Mouse (Mus musculus): Measurements from ENCODE around the gene Itgb5. TPM values are rescaled to one million over a fixed set of nuclear protein-coding genes. Genes with fewer than 3 reads are reported as not detected.

Gene Itgb5
- polyA plus RNA-seq, 1 experiment from 2014 or later = 25.0 TPM

GRCm38 (mm10) chr16:33837191-33837590, 7.7 kb downstream of the Itgb5 start:
- Histone ChIP-seq H3K4me2 (no peak overlapping the region), H3K9ac (ENCODE audit: low read depth, low read length) (no peak overlapping the region), H3K4me1 (replicated peaks; ENCODE audit: control insufficient read depth, insufficient read depth, low read length) (peaks cover 18% of the 10 kb centered on the region), H3K4me3 (ENCODE audit: low read depth, low read length) (no peak overlapping the region), H3K36me3 (ENCODE audit: control insufficient read depth, insufficient read depth, low read length) (no peaks in the 10 kb centered on the region), H3K27me3 (replicated peaks; ENCODE audit: control insufficient read depth, insufficient read depth, low read length) (peaks cover 14% of the 10 kb centered on the region), H3K27ac (ENCODE audit: low read depth, low read length) (no peak overlapping the region), H3K9me3 (ENCODE audit: control insufficient read depth, low read length) (no peaks in the 10 kb centered on the region)
- DNase-seq (ENCODE audit: low spot score) (no peak), ATAC-seq (replicated peaks; ENCODE audit: low FRiP score) (no peak)
- 64% methylated on average over 3 of the region's 3 CpGs for WGBS

- ATAC-seq (replicated peaks; ENCODE audit: low FRiP score) (no peak), DNase-seq (ENCODE audit: low spot score) (no peak)
- no peaks in the 10 kb centered on the region for H3K27me3 ChIP-seq (replicated peaks; ENCODE audit: control insufficient read depth, insufficient read depth, low read length)
- H3K36me3 ChIP-seq (ENCODE audit: control insufficient read depth, insufficient read depth, low read length) = no peaks in the 10 kb centered on the region
- H3K27ac ChIP-seq (ENCODE audit: low read depth, low read length) = no peak overlapping the region
- no peak overlapping the region for H3K4me2 ChIP-seq
- H3K9ac ChIP-seq (ENCODE audit: low read depth, low read length) = no peak overlapping the region
- peaks cover 3% of the 10 kb centered on the region for H3K4me1 ChIP-seq (replicated peaks; ENCODE audit: control insufficient read depth, insufficient read depth, low read length)
- no peak overlapping the region for H3K4me3 ChIP-seq (ENCODE audit: low read depth, low read length)
- 48% methylated on average over 6 of the region's 6 CpGs for WGBS
- H3K9me3 ChIP-seq (ENCODE audit: control insufficient read depth, low read length) = no peaks in the 10 kb centered on the region
These were observed 11.2 kb downstream of the Itgb5 start for GRCm38 (mm10) chr16:33840616-33841015.

- 79% methylated on average over 12 of the region's 12 CpGs for WGBS
- H3K4me3 ChIP-seq (ENCODE audit: low read depth, low read length) = no peak overlapping the region
- no peaks in the 10 kb centered on the region for H3K9me3 ChIP-seq (ENCODE audit: control insufficient read depth, low read length)
- DNase-seq (ENCODE audit: low spot score) (no peak), ATAC-seq (replicated peaks; ENCODE audit: low FRiP score) (no peak)
- H3K9ac ChIP-seq (ENCODE audit: low read depth, low read length) = no peak overlapping the region
- no peaks in the 10 kb centered on the region for H3K27me3 ChIP-seq (replicated peaks; ENCODE audit: control insufficient read depth, insufficient read depth, low read length)
- no peak overlapping the region for H3K27ac ChIP-seq (ENCODE audit: low read depth, low read length)
- no peak overlapping the region for H3K4me2 ChIP-seq
- H3K36me3 ChIP-seq (ENCODE audit: control insufficient read depth, insufficient read depth, low read length) = no peaks in the 10 kb centered on the region; the same call in 1 of the 2 replicates
- no peaks in the 10 kb centered on the region; the same call in none of the 2 replicates for H3K4me1 ChIP-seq (replicated peaks; ENCODE audit: control insufficient read depth, insufficient read depth, low read length)
These were observed 12.8 kb downstream of the Itgb5 start for GRCm38 (mm10) chr16:33842081-33842880.

DNA sequence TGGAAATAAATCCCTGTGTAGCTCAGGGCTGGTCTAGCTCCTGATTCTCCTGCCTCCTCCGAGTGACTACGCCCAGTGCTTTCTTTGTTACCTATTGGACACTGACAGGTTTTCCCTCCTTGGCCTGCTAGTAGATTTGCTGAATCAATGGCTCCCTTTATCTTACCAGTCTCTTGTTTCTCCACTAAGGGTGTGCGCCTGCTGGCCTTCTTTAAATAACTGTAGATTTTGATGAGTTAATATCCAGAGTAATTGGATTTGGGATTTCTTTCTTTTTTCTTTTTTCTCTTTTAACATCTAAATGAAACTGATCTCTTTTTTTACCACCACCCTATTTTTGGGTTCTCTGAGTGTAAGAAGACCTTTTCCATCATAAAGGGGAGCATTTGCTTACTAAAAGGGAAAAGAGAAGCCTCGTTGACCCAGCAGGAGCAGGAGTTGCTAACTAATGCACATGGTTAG, 14.7 kb downstream of the Itgb5 start:
- ATAC-seq (replicated peaks; ENCODE audit: low FRiP score) = no peak
- 74% methylated on average over 4 of the region's 4 CpGs for WGBS
- Histone ChIP-seq H3K9me3 (ENCODE audit: control insufficient read depth, low read length) (no peaks in the 10 kb centered on the region), H3K4me3 (ENCODE audit: low read depth, low read length) (no peak overlapping the region), H3K36me3 (ENCODE audit: control insufficient read depth, insufficient read depth, low read length) (no peaks in the 10 kb centered on the region; the same call in 1 of the 2 replicates), H3K4me1 (replicated peaks; ENCODE audit: control insufficient read depth, insufficient read depth, low read length) (no peaks in the 10 kb centered on the region; the same call in 1 of the 2 replicates), H3K4me2 (no peak overlapping the region), H3K27me3 (replicated peaks; ENCODE audit: control insufficient read depth, insufficient read depth, low read length) (no peaks in the 10 kb centered on the region), H3K9ac (ENCODE audit: low read depth, low read length) (no peak overlapping the region), H3K27ac (ENCODE audit: low read depth, low read length) (no peak overlapping the region)
- no peak for DNase-seq (ENCODE audit: low spot score)

- WGBS = 77% methylated on average over 6 of the region's 6 CpGs
- no peak for ATAC-seq (replicated peaks; ENCODE audit: low FRiP score)
These were observed 15.4 kb downstream of the Itgb5 start for GRCm38 (mm10) chr16:33844866-33845265.

GRCm38 (mm10) chr16:33853271-33853670, 23.8 kb downstream of the Itgb5 start:
- no peaks in the 10 kb centered on the region for H3K36me3 ChIP-seq (ENCODE audit: control insufficient read depth, insufficient read depth, low read length)
- H3K9ac ChIP-seq (ENCODE audit: low read depth, low read length) = no peak overlapping the region

More at GRCm38 (mm10) chr16:33844866-33845265, 15.4 kb downstream of the Itgb5 start:
- no peak overlapping the region for H3K9ac ChIP-seq (ENCODE audit: low read depth, low read length)
- H3K36me3 ChIP-seq (ENCODE audit: control insufficient read depth, insufficient read depth, low read length) = no peaks in the 10 kb centered on the region; the same call in 1 of the 2 replicates
- H3K27me3 ChIP-seq (replicated peaks; ENCODE audit: control insufficient read depth, insufficient read depth, low read length) = no peaks in the 10 kb centered on the region
- no peak overlapping the region for H3K4me2 ChIP-seq
- H3K4me1 ChIP-seq (replicated peaks; ENCODE audit: control insufficient read depth, insufficient read depth, low read length) = no peaks in the 10 kb centered on the region; the same call in 1 of the 2 replicates
- H3K27ac ChIP-seq (ENCODE audit: low read depth, low read length) = no peak overlapping the region
- no peak overlapping the region for H3K4me3 ChIP-seq (ENCODE audit: low read depth, low read length)
- DNase-seq (ENCODE audit: low spot score) = no peak
- no peaks in the 10 kb centered on the region for H3K9me3 ChIP-seq (ENCODE audit: control insufficient read depth, low read length)

GRCm38 (mm10) chr16:33858766-33859165, 29.3 kb downstream of the Itgb5 start:
- no peak for ATAC-seq (replicated peaks; ENCODE audit: low FRiP score)
- 80% methylated on average over 2 of the region's 2 CpGs for WGBS
- no peaks in the 10 kb centered on the region for H3K27me3 ChIP-seq (replicated peaks; ENCODE audit: control insufficient read depth, insufficient read depth, low read length)
- H3K4me2 ChIP-seq = no peak overlapping the region
- no peak overlapping the region for H3K9ac ChIP-seq (ENCODE audit: low read depth, low read length)
- no peaks in the 10 kb centered on the region for H3K4me1 ChIP-seq (replicated peaks; ENCODE audit: control insufficient read depth, insufficient read depth, low read length)
- no peak overlapping the region for H3K27ac ChIP-seq (ENCODE audit: low read depth, low read length)
- H3K9me3 ChIP-seq (ENCODE audit: control insufficient read depth, low read length) = no peaks in the 10 kb centered on the region
- H3K4me3 ChIP-seq (ENCODE audit: low read depth, low read length) = no peak overlapping the region
- DNase-seq (ENCODE audit: low spot score) = no peak
- no peaks in the 10 kb centered on the region for H3K36me3 ChIP-seq (ENCODE audit: control insufficient read depth, insufficient read depth, low read length)

More at GRCm38 (mm10) chr16:33853271-33853670, 23.8 kb downstream of the Itgb5 start:
- ATAC-seq (replicated peaks; ENCODE audit: low FRiP score) (no peak), DNase-seq (ENCODE audit: low spot score) (no peak)
- H3K27ac ChIP-seq (ENCODE audit: low read depth, low read length) = no peak overlapping the region
- H3K4me2 ChIP-seq = no peak overlapping the region
- H3K27me3 ChIP-seq (replicated peaks; ENCODE audit: control insufficient read depth, insufficient read depth, low read length) = no peaks in the 10 kb centered on the region
- no peaks in the 10 kb centered on the region for H3K4me1 ChIP-seq (replicated peaks; ENCODE audit: control insufficient read depth, insufficient read depth, low read length)
- H3K9me3 ChIP-seq (ENCODE audit: control insufficient read depth, low read length) = no peaks in the 10 kb centered on the region
- H3K4me3 ChIP-seq (ENCODE audit: low read depth, low read length) = no peak overlapping the region

DNA sequence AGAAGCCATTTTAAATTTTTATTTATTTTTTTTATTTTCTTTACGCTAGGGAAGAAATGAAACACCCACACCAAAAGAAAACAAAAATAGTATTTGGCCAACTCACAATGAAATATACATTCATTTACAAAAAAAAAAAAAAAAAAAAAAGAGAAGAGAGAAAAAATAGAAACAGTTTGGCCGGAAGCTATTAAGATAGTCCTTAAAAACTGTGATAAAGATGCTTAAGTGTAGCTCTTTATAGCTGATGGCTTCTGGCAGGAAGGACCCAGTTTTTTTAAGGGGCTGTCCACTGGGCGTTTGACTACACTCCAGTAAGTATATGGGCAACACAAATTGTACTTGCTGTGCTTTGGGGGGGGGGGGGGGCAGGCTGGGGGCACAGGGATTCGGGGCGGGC, 29.9 kb downstream of the Itgb5 start:
- Histone ChIP-seq H3K27ac (ENCODE audit: low read depth, low read length) (no peak overlapping the region), H3K4me2 (no peak overlapping the region)
- WGBS = 68% methylated on average over 5 of the region's 5 CpGs

More for the DNA sequence above, 29.9 kb downstream of the Itgb5 start:
- Histone ChIP-seq H3K4me3 (ENCODE audit: low read depth, low read length) (no peak overlapping the region), H3K9ac (ENCODE audit: low read depth, low read length) (no peak overlapping the region), H3K36me3 (ENCODE audit: control insufficient read depth, insufficient read depth, low read length) (no peaks in the 10 kb centered on the region), H3K27me3 (replicated peaks; ENCODE audit: control insufficient read depth, insufficient read depth, low read length) (no peaks in the 10 kb centered on the region), H3K9me3 (ENCODE audit: control insufficient read depth, low read length) (no peaks in the 10 kb centered on the region), H3K4me1 (replicated peaks; ENCODE audit: control insufficient read depth, insufficient read depth, low read length) (no peaks in the 10 kb centered on the region)
- DNase-seq (ENCODE audit: low spot score) (no peak), ATAC-seq (replicated peaks; ENCODE audit: low FRiP score) (no peak)
